Mouse (Mus musculus): ENCODE measurements around the gene Slc4a11.

The Slc4a11 gene

GRCm38 (mm10) chr2:130697153-130697810, at the start of gene Slc4a11:
Slc4a11 (minus strand) TSS chr2:130697519.
- DNase-seq (ENCODE audit: low spot score in 2 of 2), result no peak

GRCm38 (mm10) chr2:130743576-130743975, 46.3 kb upstream of the Slc4a11 start:
- no peak for DNase-seq (ENCODE audit: low spot score in 2 of 2)

GRCm38 (mm10) chr2:130740096-130740495, 42.8 kb upstream of the Slc4a11 start:
- no peak for DNase-seq (ENCODE audit: low spot score in 2 of 2)

GRCm38 (mm10) chr2:130738019-130738418, 40.7 kb upstream of the Slc4a11 start:
- DNase-seq (ENCODE audit: low spot score in 2 of 2), result no peak

- DNase-seq (ENCODE audit: low spot score in 2 of 2), result no peak
Measured at GRCm38 (mm10) chr2:130735281-130735680, 38.0 kb upstream of the Slc4a11 start.

GRCm38 (mm10) chr2:130733444-130733843, 36.1 kb upstream of the Slc4a11 start:
- DNase-seq (ENCODE audit: low spot score in 2 of 2), result no peak

- DNase-seq (ENCODE audit: low spot score in 2 of 2), result peak in 1 of 2 experiments; percentile 34
Measured at GRCm38 (mm10) chr2:130731855-130732254, 34.5 kb upstream of the Slc4a11 start.

GRCm38 (mm10) chr2:130730746-130731145, 33.4 kb upstream of the Slc4a11 start:
- DNase-seq (ENCODE audit: low spot score in 2 of 2), result no peak

GRCm38 (mm10) chr2:130728906-130729585, 31.7 kb upstream of the Slc4a11 start:
- no peak for DNase-seq (ENCODE audit: low spot score in 2 of 2)

GRCm38 (mm10) chr2:130727752-130728151, 30.4 kb upstream of the Slc4a11 start:
- DNase-seq (ENCODE audit: low spot score in 2 of 2), result no peak

- no peak for DNase-seq (ENCODE audit: low spot score in 2 of 2)
Measured at GRCm38 (mm10) chr2:130724369-130724768, 27.1 kb upstream of the Slc4a11 start.

GRCm38 (mm10) chr2:130717951-130718350, 20.6 kb upstream of the Slc4a11 start:
- no peak for DNase-seq (ENCODE audit: low spot score in 2 of 2)

GRCm38 (mm10) chr2:130707057-130707456, 9.7 kb upstream of the Slc4a11 start:
- DNase-seq (ENCODE audit: low spot score in 2 of 2), result no peak

- no peak for DNase-seq (ENCODE audit: low spot score in 2 of 2)
Measured at GRCm38 (mm10) chr2:130706602-130707001, 9.3 kb upstream of the Slc4a11 start.

- no peak for DNase-seq (ENCODE audit: low spot score in 2 of 2)
Measured at GRCm38 (mm10) chr2:130705178-130705577, 7.9 kb upstream of the Slc4a11 start.

- no peak for DNase-seq (ENCODE audit: low spot score in 2 of 2)
Measured at GRCm38 (mm10) chr2:130704040-130705001, 7.0 kb upstream of the Slc4a11 start.

GRCm38 (mm10) chr2:130697821-130698266, 525 bp upstream of the Slc4a11 start:
- DNase-seq (ENCODE audit: low spot score in 2 of 2), result no peak

GRCm38 (mm10) chr2:130696700-130697152, 593 bp downstream of the Slc4a11 start:
- DNase-seq (ENCODE audit: low spot score in 2 of 2), result no peak

- DNase-seq (ENCODE audit: low spot score in 2 of 2), result no peak
Measured at GRCm38 (mm10) chr2:130693563-130693962, 3.8 kb downstream of the Slc4a11 start.

- no peak for DNase-seq (ENCODE audit: low spot score in 2 of 2)
Measured at GRCm38 (mm10) chr2:130689011-130689410, 8.3 kb downstream of the Slc4a11 start.

GRCm38 (mm10) chr2:130685426-130685825, 11.9 kb downstream of the Slc4a11 start:
- DNase-seq (ENCODE audit: low spot score in 2 of 2), result no peak

GRCm38 (mm10) chr2:130681531-130681930, 15.8 kb downstream of the Slc4a11 start:
- no peak for DNase-seq (ENCODE audit: low spot score in 2 of 2)

Measured in frontal cortex, postnatal 14 days (tissue).